Mouse (Mus musculus) neutrophil, adult 65 days (primary cell): ENCODE measurements around the gene Spata31d1d. TPM values are rescaled to one million over a fixed set of nuclear protein-coding genes. Genes with fewer than 3 reads are reported as not detected.

ENCODE experiments used
- total RNA-seq: library from RNA; stranded (reverse); gene quantifications from 2 replicates; pipeline ENCODE4 v1.2.4, GENCODE M21; 2023

The Spata31d1d gene
- total RNA-seq = not detected in 2 replicates

GRCm38 (mm10) chr13:59731652-59732051, at the start of gene Spata31d1d:
Gene Spata31d1d, minus strand, starts transcription at chr13:59731752.

GRCm38 (mm10) chr13:59769296-59770163, 38.0 kb upstream of the Spata31d1d start, which contains the start of gene Isca1:
Gene Isca1, minus strand, starts transcription at chr13:59769810.

GRCm38 (mm10) chr13:59746711-59747110, 15.2 kb upstream of the Spata31d1d start, which contains the start of gene 1700014D04Rik:
Gene 1700014D04Rik, minus strand, starts transcription at chr13:59746752.

GRCm38 (mm10) chr13:59711984-59712383, 19.6 kb downstream of the Spata31d1d start, which contains the start of gene Spata31d1b:
Gene Spata31d1b, plus strand, starts transcription at chr13:59712284.

GRCm38 (mm10) chr13:59710230-59710629, 21.3 kb downstream of the Spata31d1d start, which contains the start of gene Spata31d1a:
Gene Spata31d1a, minus strand, starts transcription at chr13:59710330.

GRCm38 (mm10) chr13:59694008-59694407, 37.5 kb downstream of the Spata31d1d start, which contains the start of gene 4921517D22Rik:
Gene 4921517D22Rik, minus strand, starts transcription at chr13:59694108.

Other genes starting within 250 kb of the Spata31d1d start
- gene Agtpbp1, start 146.5 kb downstream of the Spata31d1d start, total RNA-seq = 34.9 and 55.1 TPM in 2 replicates
- 61.3 and 63.7 TPM in 2 replicates for gene Naa35, start 146.5 kb downstream of the Spata31d1d start, total RNA-seq
- 20.4 and 24.2 TPM in 2 replicates for gene Golm1, start 55.9 kb downstream of the Spata31d1d start, total RNA-seq
- not detected in 2 replicates for gene 4921517D22Rik, start 37.6 kb downstream of the Spata31d1d start, total RNA-seq
- not detected in 2 replicates for gene Spata31d1a, start 21.4 kb downstream of the Spata31d1d start, total RNA-seq
- gene Spata31d1b, start 19.5 kb downstream of the Spata31d1d start, total RNA-seq = not detected in 2 replicates
- gene 1700014D04Rik, start 15.0 kb upstream of the Spata31d1d start, total RNA-seq = not detected in 2 replicates
- gene Isca1, start 38.1 kb upstream of the Spata31d1d start, total RNA-seq = 52.1 and 52.8 TPM in 2 replicates
- not detected in 2 replicates for gene Gm49354, start 50.5 kb upstream of the Spata31d1d start, total RNA-seq
- gene Tut7, start 91.4 kb upstream of the Spata31d1d start, total RNA-seq = 554 and 695 TPM in 2 replicates